Mouse (Mus musculus) liver, adult 2 months (tissue): ENCODE data around the gene Lhx5. TPM values are rescaled to one million over a fixed set of nuclear protein-coding genes. Genes with fewer than 3 reads are reported as not detected.

Source experiments
- DNase-seq: peaks from one replicate; pipeline ENCODE4 v3.0.0-alpha.2; 2011; ENCODE audit warnings: low read depth, low spot score; ENCODE audit errors: extremely low read depth
- H3K27ac ChIP-seq: fragments of 200-500 bp; replicated peaks from 2 replicates; pipeline ENCODE4 v1.5.1; 2012; ENCODE audit warnings: low read depth, mild to moderate bottlenecking, control low read depth, inconsistent platforms, low read length; ENCODE audit not compliant: insufficient read depth
- H3K27me3 ChIP-seq: fragments of 200-500 bp; 2 replicates; pipeline ENCODE4 v1.6.1; 2012; ENCODE audit warnings: mild to moderate bottlenecking, moderate library complexity, low read length, inconsistent platforms; ENCODE audit not compliant: control insufficient read depth, insufficient read depth
- H3K36me3 ChIP-seq: fragments of 200-500 bp; 2 replicates; pipeline ENCODE4 v1.6.1; 2012; ENCODE audit warnings: low read length, inconsistent platforms; ENCODE audit not compliant: control insufficient read depth, insufficient read depth
- H3K4me1 ChIP-seq: fragments of 200-500 bp; 2 replicates; pipeline ENCODE4 v1.6.1; 2011; ENCODE audit warnings: low read length; ENCODE audit not compliant: control insufficient read depth, insufficient read depth
- H3K4me3 ChIP-seq: fragments of 200-500 bp; 2 replicates; pipeline ENCODE4 v1.5.1; 2011; ENCODE audit warnings: low read depth, mild to moderate bottlenecking, control low read depth, low read length, moderate library complexity; ENCODE audit not compliant: insufficient read depth
- H3K79me2 ChIP-seq: fragments of 200-500 bp; 2 replicates; pipeline ENCODE4 v1.6.1; 2012; ENCODE audit warnings: inconsistent platforms, mild to moderate bottlenecking, low read length, moderate library complexity; ENCODE audit not compliant: control insufficient read depth, insufficient read depth
- H3K9ac ChIP-seq: fragments of 200-500 bp; 2 replicates; pipeline ENCODE4 v1.6.1; 2012; ENCODE audit warnings: low read depth, mild to moderate bottlenecking, control low read depth, inconsistent platforms, low read length
- CTCF ChIP-seq: fragments of 200-500 bp; IDR thresholded peaks from 2 replicates; pipeline ENCODE4 v1.5.1; 2011; ENCODE audit warnings: low read depth, low read length, control low read depth
- POLR2A ChIP-seq: fragments of 200-500 bp; IDR thresholded peaks from 2 replicates; pipeline ENCODE4 v1.6.1; 2011; ENCODE audit warnings: low read length, control low read depth; ENCODE audit not compliant: insufficient read depth; ENCODE audit errors: extremely low read depth
- WGBS: fragments of 180-500 bp; shearing (Covaris S2); methylation state at CpG from one replicate; pipeline ENCODE4 v1.1.7; 2018; 5-methylcytosine and 5-hydroxymethylcytosine counted together
- polyA plus RNA-seq: library from polyadenylated mRNA; depleted of rRNA; stranded (reverse); fragments of >200 nt; gene quantifications from 2 replicates; pipeline ENCODE4 v1.2.3, GENCODE M21; 2012
- total RNA-seq: library from RNA; depleted of rRNA; stranded (reverse); fragments of >200 nt; gene quantifications from 2 replicates; pipeline ENCODE4 v1.2.3, GENCODE M21; 2014

The Lhx5 gene
- total and polyA plus RNA-seq, 2 experiments: not detected

DNA sequence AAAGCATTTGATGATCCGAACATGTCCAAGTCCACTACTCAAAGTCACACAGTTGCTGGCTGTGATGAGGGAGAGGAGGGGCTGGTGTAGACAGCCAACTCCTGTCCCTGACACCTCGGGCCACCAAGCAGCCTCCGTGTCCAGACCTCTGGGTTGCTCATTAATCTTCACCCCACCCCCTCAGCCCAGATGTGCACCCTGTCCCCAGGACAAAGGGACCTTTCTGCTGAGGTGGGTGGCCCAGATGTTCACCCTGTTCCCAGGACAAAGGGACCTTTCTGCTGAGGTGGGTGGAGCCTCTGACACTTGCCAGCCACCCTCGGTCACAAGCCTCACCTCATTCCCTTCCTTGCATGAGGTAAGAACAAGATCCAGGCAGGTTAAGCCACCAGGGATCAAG is 40.0 kb downstream of the Lhx5 start:
- Histone ChIP-seq H3K27ac (peak overlapping the region; percentile 88), H3K4me3 (no peak overlapping the region), H3K79me2 (no peaks in the 10 kb centered on the region), H3K9ac (no peak overlapping the region), H3K4me1 (peaks cover 18% of the 10 kb centered on the region), H3K27me3 (no peaks in the 10 kb centered on the region), H3K36me3 (no peaks in the 10 kb centered on the region)
- 15% methylated on average over 4 of the region's 4 CpGs for WGBS
- TF ChIP-seq POLR2A (no peak), CTCF (no peak)
- DNase-seq: peak; percentile 95

DNA sequence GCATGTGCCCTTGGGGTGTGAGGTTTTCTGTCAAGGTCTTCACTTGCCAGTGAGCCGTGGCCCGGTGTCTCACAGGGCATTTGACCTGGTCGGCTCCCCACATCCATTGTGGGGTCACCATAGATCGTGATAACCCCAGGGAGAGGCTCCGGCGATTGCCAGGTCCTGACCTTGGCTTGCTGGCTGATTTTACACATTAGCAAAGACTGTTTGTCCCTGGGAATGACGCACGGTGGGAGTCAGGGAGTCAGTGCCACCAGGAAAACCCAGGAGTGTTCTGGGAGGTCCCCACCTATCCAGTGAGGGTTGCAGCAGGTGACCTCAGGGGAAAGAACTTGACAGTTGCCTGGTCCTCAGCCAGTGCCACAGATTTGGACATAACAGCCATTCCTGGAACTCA is 41.3 kb downstream of the Lhx5 start, which contains the start of gene Sdsl:
Gene Sdsl, minus strand, starts transcription at position 41 of the 400 bp plus-strand sequence.
- Histone ChIP-seq H3K4me1 (peaks cover 14% of the 10 kb centered on the region), H3K36me3 (no peaks in the 10 kb centered on the region), H3K4me3 (no peak within 1 kb of the TSS), H3K79me2 (no peaks in the 10 kb centered on the region), H3K27me3 (no peaks in the 10 kb centered on the region), H3K27ac (peak within 1 kb of the TSS; percentile 88), H3K9ac (no peak within 1 kb of the TSS)
- peak; percentile 93 for DNase-seq
- WGBS: 22% methylated on average over 8 of the region's 8 CpGs
- TF ChIP-seq POLR2A (no peak), CTCF (no peak)

DNA sequence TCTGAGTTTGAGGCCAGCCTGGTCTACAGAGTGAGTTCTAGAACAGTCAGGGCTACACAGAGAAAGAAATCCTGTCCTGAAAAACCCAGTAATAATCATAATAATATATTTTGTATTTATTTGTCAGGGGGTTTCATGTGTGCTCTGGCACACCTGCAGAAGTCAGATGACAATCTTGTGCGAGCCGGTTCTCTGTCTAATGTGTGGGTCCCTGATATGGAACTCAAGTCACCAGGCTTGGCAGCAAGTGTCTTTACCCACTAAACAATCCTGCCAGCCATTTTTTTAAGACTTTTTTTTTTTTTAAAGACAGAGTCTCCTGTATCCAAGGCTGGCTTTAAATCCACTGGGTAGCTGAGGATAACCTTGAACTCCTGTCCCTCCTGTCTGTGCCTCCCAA is 41.9 kb downstream of the Lhx5 start:
- no peak overlapping the region for H3K4me3 ChIP-seq
- H3K27me3 ChIP-seq: no peaks in the 10 kb centered on the region
- H3K27ac ChIP-seq: peak overlapping the region; percentile 9; the same call in 1 of the 2 replicates
- WGBS: 85% methylated on average over 2 of the region's 2 CpGs
- no peaks in the 10 kb centered on the region for H3K79me2 ChIP-seq
- no peak overlapping the region for H3K9ac ChIP-seq
- peaks cover 14% of the 10 kb centered on the region for H3K4me1 ChIP-seq
- H3K36me3 ChIP-seq: no peaks in the 10 kb centered on the region
- no peak for DNase-seq
- TF ChIP-seq POLR2A (no peak), CTCF (no peak)

DNA sequence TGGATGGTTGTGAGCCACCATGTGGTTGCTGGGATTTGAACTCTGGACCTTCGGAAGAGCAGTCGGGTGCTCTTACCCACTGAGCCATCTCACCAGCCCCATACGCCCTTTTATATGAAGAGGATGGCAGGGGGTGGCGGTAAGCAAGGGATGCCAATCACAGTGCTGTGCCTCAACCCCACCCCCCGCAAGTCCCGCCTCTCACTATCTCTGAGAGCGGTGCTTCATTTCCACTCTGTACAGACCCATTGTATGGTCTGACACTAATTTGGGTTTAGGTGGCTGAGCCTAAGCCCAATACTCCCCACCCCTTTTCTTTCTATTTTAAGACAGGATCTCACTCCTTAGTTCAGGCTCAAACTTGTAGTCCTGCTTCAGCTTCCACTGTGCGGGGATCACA is 44.4 kb downstream of the Lhx5 start:
- no peaks in the 10 kb centered on the region; the same call in 1 of the 2 replicates for H3K36me3 ChIP-seq
- peak overlapping the region; percentile 43; the same call in 1 of the 2 replicates for H3K4me3 ChIP-seq
- H3K27me3 ChIP-seq: no peaks in the 10 kb centered on the region
- H3K27ac ChIP-seq: peak overlapping the region; percentile 91
- DNase-seq: peak; percentile 67
- H3K4me1 ChIP-seq: peaks cover 7% of the 10 kb centered on the region
- TF ChIP-seq CTCF (no peak), POLR2A (no peak)
- 54% methylated on average over 8 of the region's 8 CpGs for WGBS
- peak overlapping the region; percentile 72 for H3K9ac ChIP-seq
- no peaks in the 10 kb centered on the region for H3K79me2 ChIP-seq

DNA sequence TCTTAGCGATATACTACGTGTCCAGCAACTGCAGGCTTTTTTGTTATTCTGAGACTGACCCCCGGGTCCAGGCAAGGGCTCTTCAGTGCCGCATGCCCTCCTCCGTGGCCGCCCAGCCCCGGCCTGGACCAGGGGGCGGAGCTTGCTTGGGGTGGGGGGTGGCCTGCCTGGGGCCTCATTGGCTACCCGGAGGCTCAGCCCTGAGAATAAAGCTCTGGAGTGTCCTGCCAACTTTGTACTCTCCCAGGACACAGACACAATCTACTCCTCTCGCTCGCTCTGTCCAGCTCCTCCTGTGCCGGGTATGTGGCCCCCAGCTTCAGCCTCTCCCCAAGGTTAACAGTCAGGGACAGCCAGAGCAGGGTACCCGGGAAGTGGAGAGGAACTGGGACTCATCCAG is 44.8 kb downstream of the Lhx5 start, which contains the start of gene Sds:
Gene Sds, plus strand, starts transcription at position 231 of the 400 bp plus-strand sequence.
- no peaks in the 10 kb centered on the region; the same call in 1 of the 2 replicates for H3K36me3 ChIP-seq
- peak within 1 kb of the TSS; percentile 72 for H3K9ac ChIP-seq
- no peaks in the 10 kb centered on the region for H3K27me3 ChIP-seq
- peak; percentile 75 for DNase-seq
- peak within 1 kb of the TSS; percentile 91 for H3K27ac ChIP-seq
- H3K4me3 ChIP-seq: peak within 1 kb of the TSS; percentile 66
- H3K4me1 ChIP-seq: peaks cover 5% of the 10 kb centered on the region; the same call in 1 of the 2 replicates
- 21% methylated on average over 13 of the region's 13 CpGs for WGBS
- TF ChIP-seq CTCF (no peak), POLR2A (peak; percentile 78)
- no peaks in the 10 kb centered on the region for H3K79me2 ChIP-seq

DNA sequence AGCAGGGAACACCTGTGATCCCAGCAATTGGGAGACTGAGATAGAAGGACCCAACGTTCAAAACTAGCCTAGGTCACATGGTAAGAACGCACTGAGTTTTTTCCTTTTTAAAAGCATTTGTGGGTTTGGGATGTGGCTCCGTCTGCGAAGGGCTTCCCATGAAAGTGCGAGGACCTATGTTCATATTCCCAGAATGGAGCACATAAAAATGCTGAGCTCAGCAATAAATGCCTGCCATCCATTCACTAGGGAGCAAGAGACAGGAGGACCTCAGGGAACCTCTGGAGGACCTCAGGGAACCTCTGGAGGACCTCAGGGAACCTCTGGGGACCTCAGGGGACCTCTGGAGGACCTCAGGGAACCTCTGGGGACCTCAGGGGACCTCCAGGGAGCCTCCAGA is 46.5 kb downstream of the Lhx5 start:
- WGBS: 73% methylated on average over 5 of the region's 5 CpGs
- Histone ChIP-seq H3K4me3 (peak overlapping the region; percentile 66), H3K36me3 (no peaks in the 10 kb centered on the region; the same call in 1 of the 2 replicates), H3K9ac (peak overlapping the region; percentile 48; the same call in 1 of the 2 replicates), H3K27ac (peak overlapping the region; percentile 3), H3K79me2 (no peaks in the 10 kb centered on the region), H3K27me3 (no peaks in the 10 kb centered on the region), H3K4me1 (no peaks in the 10 kb centered on the region)
- TF ChIP-seq POLR2A (no peak), CTCF (no peak)
- DNase-seq: no peak
